Mouse (Mus musculus): ENCODE data around the gene Clec2g.
"Not testable (repeated sequence)": the region's sequence is repeated elsewhere in the genome, so short reads cannot be mapped to it uniquely, and the experiment has no call there.

DNA sequence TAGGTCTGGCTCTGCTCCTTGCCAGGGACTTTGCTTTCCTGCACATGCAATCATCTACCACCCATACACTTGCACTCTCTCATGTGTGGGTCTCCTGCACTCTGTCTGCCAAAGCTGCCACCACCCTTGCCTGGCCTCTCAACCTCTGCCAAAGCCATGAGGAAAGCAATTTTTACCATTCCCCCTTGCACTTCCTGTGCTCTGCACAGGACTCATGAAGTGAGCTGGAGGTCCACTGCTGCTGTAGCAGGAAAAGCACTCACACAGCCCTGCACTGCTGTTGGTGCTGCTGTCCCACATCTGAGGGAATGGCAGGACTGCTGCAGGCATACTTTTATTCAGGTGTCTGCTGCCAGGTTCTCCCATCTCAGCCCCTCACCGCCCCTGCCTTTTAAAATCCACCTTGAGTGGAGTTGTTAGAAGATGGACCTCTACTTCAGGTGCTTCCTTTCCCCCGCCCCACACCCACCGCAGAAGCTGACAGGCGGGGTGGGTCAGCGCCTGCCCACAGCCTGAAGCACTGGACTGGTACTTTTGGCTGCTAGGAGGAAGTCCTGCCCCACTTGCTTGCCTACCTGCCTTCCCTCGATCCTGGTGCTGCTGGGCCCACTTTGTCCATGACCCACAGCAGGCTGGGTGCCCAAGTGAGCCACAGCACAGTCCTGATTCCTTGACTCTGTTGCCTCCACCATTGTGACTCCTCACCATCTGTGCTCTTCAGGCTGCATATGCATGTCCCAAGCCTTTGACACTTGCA lies 33.2 kb upstream of the Clec2g start:
- not testable (repeated sequence) for TF ChIP-seq CTCF (IDR thresholded peaks at IDR 0.05; ENCODE audit: low read depth); EP300 (optimal IDR thresholded peaks at IDR 0.05)
